In genomic region chr4:62628547-62628946, GRCm38 (mm10) we compare ENCODE assay signal across 20 mouse cellular contexts.
A peak's percentile ranks its signal among the peaks of the same experiment; 100 is the strongest.
DNase-seq lines count a peak whose midpoint lies in the region; ATAC-seq lines count a peak whose summit lies in the region.
"Had no signal": no experiment of that assay in that cellular context is flagged by ENCODE, and none has a peak within 500 bp of the region (broad histone marks: within the 10 kb centered on the region; RNA-seq: fewer than 3 reads in every experiment).

No protein-coding gene starts in this region.

- WGBS in heart, embryonic 12.5 days, result 86% methylated on average over 7 of the region's 7 CpGs
- WGBS in stomach, embryonic 16.5 days, result 67% methylated on average over 7 of the region's 7 CpGs

- H3K27me3 ChIP-seq in heart, embryonic 12.5 days (replicated peaks), result peaks cover 61% of the 10 kb centered on the region
- no peaks in the 10 kb centered on the region for H3K27me3 ChIP-seq in stomach, embryonic 16.5 days (ENCODE audit: control insufficient read depth, insufficient read depth, low read length)
- H3K27me3 ChIP-seq: limb, embryonic 12.5 days; liver, embryonic 12.5 days; neural tube, embryonic 12.5 days had no signal

- DNase-seq in adrenal gland, adult 2 months, result peak; percentile 77
- DNase-seq in adrenal gland, postnatal 4 days (ENCODE audit: low spot score in 2 of 2), result no peak
- no peak for DNase-seq in heart, adult 8-10 months (ENCODE audit: low spot score)
- DNase-seq in ovary, postnatal 36 days (ENCODE audit: low spot score), result peak; percentile 55
- DNase-seq in ovary, postnatal 14 days (ENCODE audit: low spot score), result no peak
- no peak for DNase-seq in natural killer cell, adult 2 months (ENCODE audit: low spot score in 2 of 2)
- DNase-seq: cerebellum, adult 11 months; kidney, postnatal 36 days; layer of hippocampus, postnatal 36 days; lung, adult 18-20 months; lung, postnatal 14 days; midbrain, embryonic 14.5 days; thymus, postnatal 25 days had no signal

- H3K9me3 ChIP-seq in heart, embryonic 12.5 days (replicated peaks), result no peaks in the 10 kb centered on the region
- no peaks in the 10 kb centered on the region for H3K9me3 ChIP-seq in stomach, embryonic 16.5 days (replicated peaks; ENCODE audit: control insufficient read depth, low read length)
- H3K9me3 ChIP-seq: limb, embryonic 12.5 days; liver, embryonic 12.5 days; neural tube, embryonic 12.5 days had no signal

- H3K4me1 ChIP-seq in heart, embryonic 12.5 days (replicated peaks), result peaks cover 74% of the 10 kb centered on the region
- H3K4me1 ChIP-seq in stomach, embryonic 16.5 days (ENCODE audit: control insufficient read depth, insufficient read depth, low read length), result peaks cover 54% of the 10 kb centered on the region

- no peak overlapping the region for H3K4me2 ChIP-seq in heart, embryonic 12.5 days
- no peak overlapping the region for H3K4me2 ChIP-seq in stomach, embryonic 16.5 days (ENCODE audit: low read depth, low read length)
- H3K4me2 ChIP-seq: limb, embryonic 12.5 days; liver, embryonic 12.5 days; neural tube, embryonic 12.5 days had no signal

- H3K36me3 ChIP-seq in heart, embryonic 12.5 days, result peaks cover 7% of the 10 kb centered on the region
- no peaks in the 10 kb centered on the region for H3K36me3 ChIP-seq in stomach, embryonic 16.5 days (ENCODE audit: control insufficient read depth, insufficient read depth, low read length)
- H3K36me3 ChIP-seq: limb, embryonic 12.5 days; liver, embryonic 12.5 days had no signal

- H3K27ac ChIP-seq in heart, embryonic 12.5 days (ENCODE audit: poor library complexity, severe bottlenecking), result peak overlapping the region; percentile 16; the same call in 1 of the 2 replicates
- peak overlapping the region; percentile 64 for H3K27ac ChIP-seq in stomach, embryonic 16.5 days (ENCODE audit: low read length)
- H3K27ac ChIP-seq: hindbrain, postnatal 0 days; limb, embryonic 12.5 days; liver, embryonic 12.5 days; neural tube, embryonic 12.5 days had no signal

- H3K4me3 ChIP-seq in heart, embryonic 12.5 days, result no peak overlapping the region
- no peak overlapping the region for H3K4me3 ChIP-seq in stomach, embryonic 16.5 days (replicated peaks; ENCODE audit: low read length)
- H3K4me3 ChIP-seq: limb, embryonic 12.5 days; liver, embryonic 12.5 days; neural tube, embryonic 12.5 days had no signal

- H3K9ac ChIP-seq in heart, embryonic 12.5 days, result 0 out of 2 replicates have a peak overlapping the region, but pooled peaks have one; percentile 19
- H3K9ac ChIP-seq in stomach, embryonic 16.5 days (ENCODE audit: low read length), result no peak overlapping the region
- H3K9ac ChIP-seq: limb, embryonic 12.5 days; liver, embryonic 12.5 days; neural tube, embryonic 12.5 days had no signal

- no peak for ATAC-seq in heart, embryonic 12.5 days (ENCODE audit: insufficient number of reproducible peaks, low FRiP score)
- ATAC-seq in stomach, embryonic 16.5 days (ENCODE audit: insufficient read depth, low FRiP score), result no peak
- ATAC-seq: hindbrain, postnatal 0 days; intestine, postnatal 0 days; liver, embryonic 12.5 days had no signal

Comparison
In these comparisons a context has a peak if more than half of its experiments do, and no peak if none do; other contexts are left out.
1. DNase-seq: peak in adrenal gland, adult 2 months (single experiment) and ovary, postnatal 36 days (single experiment); none in adrenal gland, postnatal 4 days (0 of 2), heart, adult 8-10 months (single experiment), ovary, postnatal 14 days (single experiment) and natural killer cell, adult 2 months (0 of 2).